Mouse (Mus musculus) G1E (cell line): ENCODE measurements at regions not wholly inside any gene's neighbourhood (a gene's known extent, or its start where the extent isn't known, plus 50 kb on each side); places are given as distances from the start of the nearest gene placed in this dataset.

Experiments used
- ATAC-seq: 2 replicates; pipeline ENCODE4 v1.8.0; 2016; ENCODE audit warnings: mild to moderate bottlenecking; ENCODE audit not compliant: insufficient number of reproducible peaks, poor library complexity, low FRiP score, severe bottlenecking; ENCODE audit errors: extremely low read depth
- DNase-seq: peaks from one replicate; pipeline ENCODE4 v3.0.0; 2012; ENCODE audit warnings: low spot score
- H3K27me3 ChIP-seq: 2 replicates; pipeline ENCODE4 v1.6.1; 2012; ENCODE audit warnings: mild to moderate bottlenecking, low read length, inconsistent platforms; ENCODE audit not compliant: insufficient read depth
- H3K36me3 ChIP-seq: replicated peaks from 2 replicates; pipeline ENCODE3; 2012; ENCODE audit warnings: mild to moderate bottlenecking, inconsistent platforms
- H3K4me1 ChIP-seq: 2 replicates; pipeline ENCODE4 v1.6.1; 2012; ENCODE audit warnings: low read depth, low read length, inconsistent platforms, mixed read lengths; ENCODE audit not compliant: insufficient read depth
- H3K4me3 ChIP-seq: 2 replicates; pipeline ENCODE4 v1.5.1; 2012; ENCODE audit warnings: low read depth, mild to moderate bottlenecking, inconsistent platforms, low read length, moderate library complexity, mixed read lengths
- H3K9me3 ChIP-seq: replicated peaks from 2 replicates; pipeline ENCODE4 v1.6.1; 2012; ENCODE audit warnings: inconsistent platforms
- CTCF ChIP-seq: IDR thresholded peaks from 2 replicates; pipeline ENCODE4 v1.5.1; 2012; ENCODE audit warnings: low read depth, low read length, inconsistent platforms, mixed read lengths
- GATA1 ChIP-seq: IDR thresholded peaks from 2 replicates; pipeline ENCODE4 v1.6.1; 2012; ENCODE audit warnings: borderline replicate concordance, low read length, inconsistent platforms, mixed read lengths
- GATA2 ChIP-seq: IDR thresholded peaks from 2 replicates; pipeline ENCODE4 v1.6.1; 2012; ENCODE audit warnings: low read depth, low read length, inconsistent platforms, borderline replicate concordance
- POLR2AphosphoS5 ChIP-seq: IDR thresholded peaks from 2 replicates; pipeline ENCODE4 v1.6.1; 2012; ENCODE audit warnings: low read depth, low read length, inconsistent platforms; ENCODE audit not compliant: insufficient replicate concordance
- TAL1 ChIP-seq: conservative IDR thresholded peaks from 2 replicates; pipeline ENCODE4 v1.6.1; 2012; ENCODE audit warnings: low read depth, low read length, inconsistent platforms, mixed read lengths

DNA sequence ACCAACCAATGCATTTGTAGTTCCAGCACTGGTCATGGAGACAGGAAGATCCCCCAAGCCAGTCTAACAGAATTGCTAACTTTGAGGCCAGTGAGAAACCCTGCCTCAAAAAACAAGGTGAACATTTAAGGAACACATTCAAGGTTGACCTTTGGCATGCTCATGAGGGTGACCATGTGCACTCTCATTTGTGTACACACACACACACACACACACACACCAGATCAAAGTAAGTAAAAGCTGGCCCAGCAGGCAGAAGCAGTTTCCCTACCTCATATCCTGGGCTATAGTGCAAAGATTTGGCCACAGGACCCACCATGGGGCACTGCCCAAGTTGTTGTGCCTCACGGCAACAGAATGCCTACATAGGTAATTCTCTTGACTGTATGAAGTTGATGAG is 173.4 kb downstream of the Emx2 start:
- Histone ChIP-seq H3K4me1 (no peaks in the 10 kb centered on the region), H3K36me3 (no peaks in the 10 kb centered on the region), H3K4me3 (no peak overlapping the region), H3K27me3 (no peaks in the 10 kb centered on the region), H3K9me3 (no peaks in the 10 kb centered on the region)
- TF ChIP-seq POLR2AphosphoS5 (no peak), CTCF (no peak), GATA1 (no peak), TAL1 (no peak), GATA2 (no peak)
- ATAC-seq, result no peak
- no peak for DNase-seq

DNA sequence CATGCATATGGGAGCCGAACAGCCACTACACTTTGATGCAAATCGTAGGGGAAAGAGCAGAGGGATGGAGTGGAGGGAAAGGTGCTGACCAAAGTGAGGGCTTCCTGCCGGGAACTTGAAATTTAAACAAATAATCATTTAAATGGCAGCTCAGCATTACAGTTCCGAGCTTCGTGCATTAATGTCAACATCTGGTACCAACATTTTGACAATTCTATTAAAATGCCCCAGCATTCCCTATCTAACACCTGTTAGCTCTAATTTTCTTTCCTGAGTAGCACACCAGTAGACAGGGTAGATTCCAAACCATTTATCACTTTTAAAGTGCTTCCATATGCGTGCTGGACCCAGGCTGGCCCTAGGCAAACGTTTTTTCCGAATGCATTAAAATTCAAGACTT is 178.1 kb downstream of the Emx2 start:
- DNase-seq (no peak), ATAC-seq (no peak)
- Histone ChIP-seq H3K9me3 (no peaks in the 10 kb centered on the region), H3K27me3 (no peaks in the 10 kb centered on the region), H3K36me3 (no peaks in the 10 kb centered on the region), H3K4me1 (no peaks in the 10 kb centered on the region), H3K4me3 (no peak overlapping the region)
- TF ChIP-seq POLR2AphosphoS5 (no peak), CTCF (no peak), GATA2 (no peak)

DNA sequence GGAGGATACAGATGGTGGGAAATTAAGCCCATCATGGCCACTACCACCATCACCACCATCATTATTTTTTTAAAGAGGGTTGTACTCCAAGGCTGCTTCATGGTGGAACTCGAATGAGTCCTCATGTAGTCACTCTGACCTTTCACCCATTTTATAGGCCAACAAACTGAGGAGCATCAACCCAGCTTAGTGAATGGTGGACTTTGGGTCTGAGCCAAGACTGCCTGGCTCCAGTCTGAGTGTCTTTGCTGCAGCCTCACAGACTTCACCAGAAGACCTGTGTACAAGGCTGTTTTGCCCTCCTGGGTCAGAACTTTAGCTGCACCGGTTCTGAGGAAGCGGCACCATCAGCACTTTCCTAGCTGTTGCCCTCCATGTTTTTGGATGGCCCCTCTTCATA is 184.4 kb downstream of the Emx2 start:
- Histone ChIP-seq H3K4me1 (no peaks in the 10 kb centered on the region), H3K36me3 (no peaks in the 10 kb centered on the region), H3K9me3 (no peaks in the 10 kb centered on the region), H3K4me3 (no peak overlapping the region), H3K27me3 (peaks cover 4% of the 10 kb centered on the region; the same call in 1 of the 2 replicates)
- no peak for DNase-seq
- TF ChIP-seq GATA1, result no peak
- no peak for TF ChIP-seq TAL1
- no peak for TF ChIP-seq POLR2AphosphoS5
- no peak for TF ChIP-seq GATA2
- TF ChIP-seq CTCF, result no peak
- no peak for ATAC-seq

DNA sequence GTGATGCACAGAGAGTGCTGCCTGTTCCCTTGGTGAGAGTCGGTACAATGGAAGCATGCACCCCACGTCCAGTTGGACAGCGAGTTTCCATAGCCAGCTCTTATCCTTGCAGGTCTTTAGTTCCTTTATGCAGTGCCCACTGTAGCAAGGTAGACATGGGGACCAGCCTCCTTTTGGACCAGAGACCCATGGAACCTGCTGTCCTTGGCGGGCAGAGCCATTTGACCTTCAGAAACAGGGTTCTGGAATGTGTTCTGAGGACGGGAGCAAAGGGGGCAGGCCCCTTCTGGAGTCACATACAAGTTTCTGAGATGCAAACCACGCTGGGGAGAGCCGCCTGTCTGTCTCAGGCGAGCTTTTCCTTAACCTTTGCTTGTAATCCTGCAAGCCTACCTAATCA is 188.1 kb downstream of the Emx2 start:
- H3K27me3 ChIP-seq, result peaks cover 4% of the 10 kb centered on the region; the same call in 1 of the 2 replicates

DNA sequence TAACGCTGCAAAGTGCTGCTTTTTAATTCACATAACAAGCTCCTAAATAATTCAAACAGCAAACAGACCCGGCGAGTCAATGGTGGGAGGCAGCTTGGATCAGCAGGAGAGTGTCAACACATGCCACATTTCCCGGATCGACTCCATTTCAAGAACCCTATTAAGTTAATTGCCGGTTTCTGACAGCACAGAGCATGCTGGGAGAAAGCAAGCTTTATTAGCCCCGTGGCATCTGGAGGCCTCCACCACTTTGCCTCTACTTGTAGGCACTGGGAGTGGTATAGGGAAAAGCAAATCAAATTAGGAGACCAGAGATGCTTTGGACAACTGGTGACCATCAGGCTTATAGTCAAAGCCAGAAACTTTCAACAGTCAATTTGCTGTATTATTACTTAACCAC is 188.5 kb downstream of the Emx2 start:
- TF ChIP-seq TAL1, result no peak
- TF ChIP-seq POLR2AphosphoS5, result no peak
- no peak overlapping the region for H3K4me3 ChIP-seq
- no peak for DNase-seq
- H3K4me1 ChIP-seq, result no peaks in the 10 kb centered on the region
- no peaks in the 10 kb centered on the region for H3K36me3 ChIP-seq
- H3K27me3 ChIP-seq, result peaks cover 4% of the 10 kb centered on the region; the same call in 1 of the 2 replicates
- no peak for ATAC-seq
- no peaks in the 10 kb centered on the region for H3K9me3 ChIP-seq

More for the DNA sequence above, 188.1 kb downstream of the Emx2 start:
- H3K4me1 ChIP-seq, result no peaks in the 10 kb centered on the region
- no peaks in the 10 kb centered on the region for H3K9me3 ChIP-seq
- H3K36me3 ChIP-seq, result no peaks in the 10 kb centered on the region
- no peak for TF ChIP-seq CTCF
- no peak for TF ChIP-seq GATA2
- TF ChIP-seq GATA1, result no peak
- TF ChIP-seq POLR2AphosphoS5, result no peak
- no peak for TF ChIP-seq TAL1
- no peak overlapping the region for H3K4me3 ChIP-seq
- no peak for ATAC-seq
- no peak for DNase-seq

DNA sequence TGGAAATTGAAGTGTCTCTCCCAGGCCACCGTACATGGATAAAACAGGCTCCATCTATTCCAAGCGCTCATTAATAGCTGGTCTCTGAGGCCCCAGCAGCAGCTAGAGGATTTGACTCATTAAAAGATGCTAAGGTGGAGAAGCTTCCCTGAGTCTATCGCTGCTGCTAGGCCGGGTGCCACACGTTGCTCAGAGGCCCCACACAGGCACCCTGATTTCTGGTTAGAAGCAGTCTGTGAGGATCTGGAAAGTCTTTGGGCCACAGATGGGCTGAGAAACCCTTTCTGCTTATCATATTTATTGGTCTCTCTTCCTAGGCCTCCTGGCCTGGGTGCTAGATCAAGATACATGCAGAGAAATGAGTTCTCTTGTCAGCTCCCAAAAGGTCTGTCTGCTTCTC is 191.2 kb downstream of the Emx2 start:
- TF ChIP-seq CTCF, result no peak
- no peak overlapping the region for H3K4me3 ChIP-seq
- no peaks in the 10 kb centered on the region for H3K4me1 ChIP-seq
- ATAC-seq (no peak), DNase-seq (no peak)
- H3K36me3 ChIP-seq, result no peaks in the 10 kb centered on the region
- no peaks in the 10 kb centered on the region for H3K9me3 ChIP-seq
- peaks cover 4% of the 10 kb centered on the region; the same call in 1 of the 2 replicates for H3K27me3 ChIP-seq

DNA sequence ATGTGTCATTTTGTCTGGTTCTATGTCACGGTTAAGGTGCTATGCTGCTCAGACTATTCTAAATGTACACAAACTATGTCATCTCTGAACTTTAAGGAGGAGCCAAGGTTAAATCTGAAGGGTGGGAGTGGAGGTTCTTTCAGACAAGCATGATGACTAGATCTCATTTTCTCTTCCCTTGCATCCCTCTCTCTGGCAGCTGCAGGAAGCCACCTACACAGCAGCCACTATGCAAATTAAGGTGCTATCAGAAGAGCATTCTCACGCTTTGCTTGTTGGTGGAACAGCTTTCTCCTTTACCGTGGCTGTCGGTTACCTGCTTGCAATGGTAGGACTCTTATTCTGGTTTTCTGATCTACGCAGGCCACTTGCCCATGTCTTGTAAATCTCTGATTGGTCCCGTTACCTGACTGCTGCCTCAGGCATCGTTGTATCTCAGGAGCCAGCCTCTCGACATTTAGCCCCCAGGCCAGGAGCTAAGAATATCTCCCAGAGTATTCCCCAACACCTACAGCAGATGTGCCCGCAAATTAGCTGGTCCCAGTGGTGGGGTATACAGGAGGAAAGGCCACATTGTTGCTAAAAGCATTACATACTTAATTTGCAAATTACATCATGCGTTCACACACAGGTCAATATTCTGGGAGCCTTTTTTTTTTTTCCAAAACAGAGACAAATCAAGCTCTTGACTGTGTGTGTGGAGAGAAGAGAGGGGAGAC is 192.6 kb downstream of the Emx2 start:
- DNase-seq (no peak), ATAC-seq (no peak)
- TF ChIP-seq GATA1, result no peak
- TF ChIP-seq POLR2AphosphoS5, result no peak
- TF ChIP-seq TAL1, result no peak
- no peak for TF ChIP-seq GATA2
- TF ChIP-seq CTCF, result no peak
- H3K9me3 ChIP-seq, result no peaks in the 10 kb centered on the region
- H3K4me3 ChIP-seq, result no peak overlapping the region
- H3K4me1 ChIP-seq, result no peaks in the 10 kb centered on the region
- peaks cover 4% of the 10 kb centered on the region; the same call in 1 of the 2 replicates for H3K27me3 ChIP-seq
- H3K36me3 ChIP-seq, result no peaks in the 10 kb centered on the region
